Mouse (Mus musculus) megakaryocyte, embryonic 14.5 days (primary cell): ENCODE results near the gene Cntnap2. TPM values are rescaled to one million over a fixed set of nuclear protein-coding genes. Genes with fewer than 3 reads are reported as not detected.
"Not testable (repeated sequence)": the region's sequence is repeated elsewhere in the genome, so short reads cannot be mapped to it uniquely, and the experiment has no call there.

ENCODE experiments used
- H3K27me3 ChIP-seq: replicated peaks from 2 replicates; pipeline ENCODE3; 2012; ENCODE audit warnings: inconsistent platforms
- H3K36me3 ChIP-seq: replicated peaks from 2 replicates; pipeline ENCODE3; 2012; ENCODE audit warnings: low read length, inconsistent platforms, mixed read lengths
- H3K4me1 ChIP-seq: 2 replicates; pipeline ENCODE4 v1.6.1; 2012; ENCODE audit warnings: inconsistent platforms
- H3K4me3 ChIP-seq: replicated peaks from 2 replicates; pipeline ENCODE3; 2012; ENCODE audit warnings: moderate library complexity, mild to moderate bottlenecking, inconsistent platforms
- H3K9me3 ChIP-seq: 2 replicates; pipeline ENCODE4 v1.6.1; 2012; ENCODE audit warnings: inconsistent platforms
- FLI1 ChIP-seq: IDR thresholded peaks from 2 replicates; pipeline ENCODE4 v1.6.1; 2012; ENCODE audit warnings: low read length, inconsistent platforms, mixed read lengths
- GATA1 ChIP-seq: IDR thresholded peaks from 3 replicates; pipeline ENCODE4 v1.6.1; 2012; ENCODE audit warnings: mixed read lengths, low read length, inconsistent platforms, borderline replicate concordance
- polyA plus RNA-seq: library from polyadenylated mRNA; stranded (reverse); fragments of >175 nt; gene quantifications from 2 replicates; pipeline ENCODE4 v1.2.3, GENCODE M21; 2012; ENCODE audit warnings: low replicate concordance; ENCODE audit not compliant: insufficient read depth

Gene Cntnap2
- polyA plus RNA-seq, 1 experiment = 0.03 TPM

DNA sequence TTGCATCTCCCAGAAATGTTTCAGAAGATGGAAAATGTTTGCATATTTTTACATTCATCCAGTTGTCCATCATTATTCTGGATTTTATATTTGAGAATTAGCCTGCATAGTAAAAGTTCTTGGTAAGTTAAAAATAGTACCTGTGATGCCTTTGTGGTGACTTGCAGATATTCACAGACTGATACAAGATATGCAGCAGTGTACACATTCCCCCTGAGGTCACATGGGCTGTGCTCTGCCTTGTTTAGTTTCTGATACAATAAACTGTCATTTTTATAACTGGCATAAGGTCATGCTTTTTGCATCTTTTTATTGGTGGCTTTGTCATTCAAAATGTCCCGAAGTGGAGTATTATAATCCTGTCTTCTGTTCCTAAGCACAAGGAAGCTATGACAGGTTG, 2148.9 kb downstream of the Cntnap2 start:
- no peaks in the 10 kb centered on the region for H3K36me3 ChIP-seq
- no peaks in the 10 kb centered on the region for H3K27me3 ChIP-seq
- H3K9me3 ChIP-seq = no peaks in the 10 kb centered on the region
- TF ChIP-seq GATA1 = no peak
- no peak for TF ChIP-seq FLI1
- peaks cover 3% of the 10 kb centered on the region; the same call in 1 of the 2 replicates for H3K4me1 ChIP-seq
- no peak overlapping the region for H3K4me3 ChIP-seq

DNA sequence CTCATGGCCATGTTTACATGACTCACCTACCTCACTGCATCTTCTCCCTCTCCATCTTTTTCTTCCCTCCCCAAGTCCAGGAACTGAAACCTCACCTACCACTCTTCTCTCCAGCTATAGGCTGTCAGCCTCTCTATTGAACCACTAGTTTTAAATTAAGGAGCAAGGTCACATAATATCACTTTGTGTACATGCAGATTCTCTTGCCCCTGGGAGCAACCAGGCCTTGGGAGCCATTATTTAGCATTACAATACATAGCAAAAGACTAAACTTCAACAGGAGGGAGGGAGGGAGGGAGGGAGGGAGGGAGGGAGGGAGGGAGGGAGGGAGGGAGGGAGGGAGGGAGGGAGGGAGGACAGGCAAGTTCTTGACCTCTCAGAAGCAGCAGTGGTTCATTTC, 2155.6 kb downstream of the Cntnap2 start:
- no peaks in the 10 kb centered on the region for H3K27me3 ChIP-seq
- no peaks in the 10 kb centered on the region for H3K36me3 ChIP-seq
- no peak overlapping the region for H3K4me3 ChIP-seq
- no peaks in the 10 kb centered on the region for H3K9me3 ChIP-seq
- no peaks in the 10 kb centered on the region; the same call in 1 of the 2 replicates for H3K4me1 ChIP-seq
- no peak for TF ChIP-seq FLI1

DNA sequence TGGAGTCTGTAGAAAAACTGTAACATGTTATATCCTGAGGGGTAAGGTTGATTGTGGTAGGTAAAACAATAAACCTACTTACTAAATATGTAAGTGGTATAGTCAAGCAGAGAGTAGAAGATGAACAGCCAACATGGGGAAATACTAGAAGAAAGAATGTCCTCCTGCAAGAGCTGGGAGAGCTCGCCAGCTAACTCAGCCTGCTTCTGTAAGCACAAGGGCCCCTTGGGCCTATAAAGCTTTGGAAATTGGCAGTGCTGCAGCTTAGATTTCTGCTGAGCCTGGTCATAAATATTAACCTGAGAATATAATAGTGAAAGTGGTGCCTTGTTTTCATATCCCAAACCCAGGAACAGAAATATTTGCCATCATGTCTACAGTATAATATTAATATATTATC, 2164.4 kb downstream of the Cntnap2 start:
- H3K36me3 ChIP-seq, H3K9me3 ChIP-seq, H3K4me1 ChIP-seq, H3K27me3 ChIP-seq, H3K4me3 ChIP-seq: not testable (repeated sequence)

DNA sequence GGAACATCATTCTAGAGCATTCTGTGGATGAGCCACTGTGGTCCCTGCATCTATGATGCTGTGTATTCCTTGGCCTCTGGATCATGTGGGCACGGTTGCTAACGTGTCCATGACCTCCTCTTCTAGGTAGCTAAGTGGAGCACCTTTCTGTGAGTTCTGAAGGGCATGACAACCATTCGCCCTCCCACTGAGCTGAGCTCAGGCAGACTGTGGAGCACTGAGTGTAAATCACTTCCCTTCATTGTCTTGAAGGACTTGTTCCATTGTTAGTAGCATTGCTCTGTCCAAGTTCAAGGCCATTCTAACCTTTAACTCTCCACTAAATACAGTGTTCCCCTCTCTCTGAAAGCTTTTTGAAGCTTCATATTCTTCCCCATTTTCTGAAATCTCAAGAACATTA, 2166.2 kb downstream of the Cntnap2 start:
- not testable (repeated sequence) for H3K4me3 ChIP-seq, H3K4me1 ChIP-seq, H3K36me3 ChIP-seq, H3K9me3 ChIP-seq, H3K27me3 ChIP-seq

DNA sequence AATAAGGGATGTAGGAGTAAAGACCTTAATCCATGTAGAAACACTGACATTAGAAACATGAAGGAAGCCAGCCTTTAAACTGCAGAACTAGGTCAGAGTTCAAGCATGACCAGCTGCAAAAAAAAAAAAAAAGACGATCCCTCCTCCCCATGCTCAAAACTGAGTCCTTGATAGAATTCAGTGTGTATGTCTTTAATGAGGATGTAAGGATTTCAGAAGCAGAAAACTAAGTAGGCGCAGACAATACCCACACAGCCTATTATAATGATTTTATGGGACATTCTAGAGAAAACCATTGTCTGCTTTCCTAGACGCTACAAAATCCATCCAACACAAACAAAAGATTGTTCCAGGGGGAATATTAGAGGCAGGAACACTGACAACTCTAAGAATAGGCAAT, 2168.4 kb downstream of the Cntnap2 start:
- Histone ChIP-seq H3K9me3 (no peaks in the 10 kb centered on the region), H3K4me3 (no peak overlapping the region), H3K4me1 (no peaks in the 10 kb centered on the region; the same call in none of the 2 replicates), H3K36me3 (no peaks in the 10 kb centered on the region), H3K27me3 (peaks cover 2% of the 10 kb centered on the region)
- TF ChIP-seq GATA1 (no peak), FLI1 (no peak)

DNA sequence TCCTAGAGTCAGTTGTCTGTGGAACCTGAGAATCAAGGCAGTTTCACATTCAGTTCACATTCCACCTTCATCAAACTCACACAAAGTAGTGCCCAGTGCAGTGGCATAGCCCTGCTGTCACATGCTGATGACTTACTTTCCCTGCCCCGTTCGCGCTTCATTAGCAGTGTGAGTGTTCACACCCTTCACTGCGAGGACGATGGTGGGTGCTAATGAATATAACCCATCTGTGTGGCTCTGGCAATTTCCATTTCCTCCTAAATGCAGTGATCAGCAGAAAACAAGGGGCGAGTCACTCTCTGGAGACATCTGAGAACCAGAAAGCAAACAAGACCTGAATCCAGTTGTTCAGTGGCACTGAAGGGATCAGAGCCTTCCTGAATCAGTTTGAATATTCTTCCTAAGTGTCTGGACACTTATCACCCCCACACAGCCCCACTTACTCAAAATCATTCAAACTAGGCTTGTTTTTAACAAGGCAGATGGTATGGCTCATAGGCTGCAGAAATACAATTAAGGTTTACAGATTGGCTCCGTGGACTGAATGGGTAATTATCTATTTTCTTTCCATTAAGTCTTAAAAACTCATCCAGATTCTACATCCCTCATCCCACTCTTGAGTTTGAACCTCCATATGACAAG, 2169.6 kb downstream of the Cntnap2 start:
- no peaks in the 10 kb centered on the region for H3K9me3 ChIP-seq

DNA sequence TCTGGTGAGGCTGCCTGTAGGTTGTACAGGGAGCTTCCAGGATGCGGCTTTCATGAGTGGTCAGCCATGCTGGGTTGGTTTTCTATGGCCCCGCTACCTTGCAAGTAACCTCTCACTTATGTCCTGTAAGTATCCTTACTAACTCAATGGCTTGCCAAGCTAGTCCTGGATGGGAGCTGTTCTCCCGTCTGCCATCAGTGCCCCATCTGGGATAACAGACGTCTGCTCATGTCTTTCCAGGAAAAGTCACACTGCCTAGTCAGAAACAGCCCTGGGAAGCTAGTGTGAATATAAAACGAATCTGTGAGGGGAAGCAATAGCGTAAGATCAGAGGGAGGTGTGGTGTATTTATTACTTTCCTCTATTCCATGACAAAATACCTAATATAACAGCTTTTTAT, 2172.4 kb downstream of the Cntnap2 start:
- Histone ChIP-seq H3K4me1 (no peaks in the 10 kb centered on the region; the same call in 1 of the 2 replicates), H3K9me3 (no peaks in the 10 kb centered on the region), H3K36me3 (no peaks in the 10 kb centered on the region), H3K4me3 (no peak overlapping the region), H3K27me3 (peaks cover 2% of the 10 kb centered on the region)
- no peak for TF ChIP-seq FLI1
- TF ChIP-seq GATA1 = no peak

More for the DNA sequence above, 2169.6 kb downstream of the Cntnap2 start:
- Histone ChIP-seq H3K36me3 (no peaks in the 10 kb centered on the region), H3K27me3 (peaks cover 2% of the 10 kb centered on the region), H3K4me3 (peak overlapping the region; percentile 38), H3K4me1 (no peaks in the 10 kb centered on the region; the same call in none of the 2 replicates)
- TF ChIP-seq GATA1 (no peak), FLI1 (no peak)

DNA sequence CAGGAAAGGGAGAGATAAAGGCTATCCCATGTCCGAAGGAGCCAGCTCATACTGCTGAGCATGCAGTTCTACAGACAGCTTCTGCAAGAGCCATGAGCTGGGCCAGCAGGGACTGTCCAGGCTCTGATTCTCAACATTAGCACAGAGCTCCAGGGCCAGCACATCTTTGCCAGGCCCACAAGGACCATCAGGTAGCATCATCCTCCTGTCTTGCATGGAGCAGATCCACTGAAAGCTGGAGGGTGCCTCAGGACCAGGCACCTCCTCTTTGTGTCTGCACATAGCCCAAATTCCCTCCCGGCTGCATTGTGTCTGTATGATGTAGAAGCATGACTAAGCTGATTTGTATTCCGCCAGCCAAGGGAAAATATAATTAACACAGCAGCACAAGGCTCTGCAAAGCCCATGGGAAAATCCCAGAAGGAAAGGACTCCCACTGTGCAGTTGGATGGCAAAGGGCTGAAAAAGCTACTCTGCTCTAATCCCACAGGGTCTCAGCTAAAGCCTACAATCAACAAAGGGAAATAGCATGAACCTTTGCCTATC, 2180.3 kb downstream of the Cntnap2 start:
- Histone ChIP-seq H3K4me3 (no peak overlapping the region), H3K4me1 (peaks cover 5% of the 10 kb centered on the region), H3K9me3 (no peaks in the 10 kb centered on the region), H3K36me3 (no peaks in the 10 kb centered on the region), H3K27me3 (peaks cover 6% of the 10 kb centered on the region)
- TF ChIP-seq GATA1 = no peak

DNA sequence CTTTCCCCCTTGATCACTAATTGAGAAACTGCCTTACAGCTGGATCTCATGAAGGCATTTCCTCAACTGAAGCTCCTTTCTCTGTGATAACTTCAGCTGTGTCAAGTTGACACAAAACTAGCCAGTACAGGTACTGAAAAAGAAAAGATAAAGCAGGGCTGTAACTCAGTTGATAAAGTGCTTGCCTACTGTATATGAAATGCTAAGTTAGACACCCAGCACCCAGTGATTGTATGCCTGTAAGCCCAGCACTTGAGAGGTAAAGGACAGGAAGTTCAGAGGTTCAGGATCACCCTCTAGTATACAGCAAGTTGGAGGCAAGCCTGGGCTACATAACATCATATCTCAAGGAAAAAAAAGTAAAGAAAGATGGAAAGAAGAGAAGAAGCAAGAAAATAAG, 2182.2 kb downstream of the Cntnap2 start:
- H3K27me3 ChIP-seq = peaks cover 9% of the 10 kb centered on the region
- TF ChIP-seq GATA1 = no peak
- no peak for TF ChIP-seq FLI1
- H3K4me1 ChIP-seq = peaks cover 5% of the 10 kb centered on the region
- H3K36me3 ChIP-seq = no peaks in the 10 kb centered on the region
- no peaks in the 10 kb centered on the region for H3K9me3 ChIP-seq
- H3K4me3 ChIP-seq = no peak overlapping the region

DNA sequence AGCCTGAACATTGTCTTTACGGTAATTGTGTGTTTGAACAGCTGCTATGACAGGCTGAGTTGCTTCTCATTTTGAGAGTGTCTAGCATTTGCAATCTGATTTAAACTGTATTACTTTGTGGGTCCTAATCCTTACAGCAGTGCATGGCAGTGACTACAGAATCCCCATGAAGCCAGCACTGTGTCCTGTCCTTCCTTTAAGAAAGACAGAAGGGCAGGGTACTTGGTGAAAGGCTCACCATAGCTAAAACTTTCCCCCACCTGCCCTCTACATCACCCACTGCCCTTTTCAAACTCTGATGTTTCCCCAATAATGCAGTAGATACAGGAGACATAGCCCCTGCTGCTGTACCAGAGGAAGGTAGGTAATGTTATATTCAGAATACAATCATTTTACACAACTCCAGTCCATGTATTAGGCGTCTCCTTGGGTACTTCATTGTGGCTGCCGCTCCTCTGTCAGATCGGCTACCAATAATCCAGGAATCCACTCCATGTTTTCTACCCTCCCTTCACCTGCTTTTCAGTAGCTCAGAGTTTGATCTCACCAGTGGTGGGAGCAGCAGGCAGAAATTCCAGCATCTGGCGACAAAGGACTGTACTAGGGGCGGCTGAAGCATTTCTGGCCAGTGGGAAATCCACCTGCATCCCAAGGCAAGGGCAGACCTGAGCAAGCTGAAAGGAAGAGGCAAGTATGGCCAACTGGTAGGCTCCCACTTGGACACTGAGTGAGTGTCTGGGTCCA, 2184.9 kb downstream of the Cntnap2 start:
- Histone ChIP-seq H3K9me3 (no peaks in the 10 kb centered on the region), H3K27me3 (peaks cover 10% of the 10 kb centered on the region), H3K4me3 (no peak overlapping the region), H3K4me1 (peaks cover 5% of the 10 kb centered on the region), H3K36me3 (no peaks in the 10 kb centered on the region)
- no peak for TF ChIP-seq FLI1
- no peak for TF ChIP-seq GATA1
